Mouse (Mus musculus): ENCODE measurements around the gene Hdac8.

GRCm38 (mm10) chrX:102509205-102509604 is 4.0 kb upstream of the Hdac8 start:
- TF ChIP-seq E2F4 (IDR thresholded peaks at IDR 0.05; ENCODE audit: insufficient read depth) (no peak), POLR2A (IDR thresholded peaks at IDR 0.05; ENCODE audit: insufficient read length, low read depth) (no peak), USF1 (IDR thresholded peaks at IDR 0.05; ENCODE audit: low read depth) (no peak), MAX (IDR thresholded peaks at IDR 0.05; ENCODE audit: low read depth) (no peak), TCF12 (IDR thresholded peaks at IDR 0.05; ENCODE audit: insufficient read depth, poor library complexity, severe bottlenecking) (no peak), POLR2AphosphoS2 (IDR thresholded peaks at IDR 0.05; ENCODE audit: insufficient read length, low read depth) (no peak), MYOG (IDR thresholded peaks at IDR 0.05; ENCODE audit: control insufficient read depth in 1 of 3, insufficient read depth in 1 of 3, insufficient read length in 2 of 3, low read depth in 2 of 3) (no peak)

Measured in myocyte (in vitro differentiated cells).